Mouse (Mus musculus): ENCODE results near the gene Tmem190. TPM values are rescaled to one million over a fixed set of nuclear protein-coding genes. Genes with fewer than 3 reads are reported as not detected.

The Tmem190 gene
- total RNA-seq, 2 experiments from 2014 or later, result not detected

DNA sequence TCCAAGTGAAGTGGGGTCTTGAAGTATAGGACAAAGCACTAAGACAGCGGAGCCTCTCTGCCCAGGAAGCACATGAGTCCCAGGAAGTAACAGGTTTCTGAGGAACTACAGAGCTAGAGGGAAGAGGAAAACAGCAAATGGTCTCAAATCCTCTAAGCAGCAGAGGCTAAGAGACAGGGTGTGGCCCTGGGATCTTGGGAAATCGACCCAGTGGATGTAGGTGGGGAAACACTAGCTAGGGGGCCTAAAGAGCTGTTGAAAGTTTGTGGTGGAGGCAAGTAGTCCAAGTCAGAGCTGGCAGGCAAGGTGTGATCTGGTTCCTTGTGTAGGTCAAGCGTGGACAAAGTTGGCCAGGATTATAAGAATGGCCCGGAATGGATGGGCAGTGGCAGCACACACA lies 34.4 kb upstream of the Tmem190 start:
- TF ChIP-seq CTCF (conservative IDR thresholded peaks at IDR 0.05), result no peak
- H3K4me3 ChIP-seq, result no peak overlapping the region
- no peak for DNase-seq (ENCODE audit: low spot score in 2 of 2)
- H3K27ac ChIP-seq, result no peak overlapping the region

DNA sequence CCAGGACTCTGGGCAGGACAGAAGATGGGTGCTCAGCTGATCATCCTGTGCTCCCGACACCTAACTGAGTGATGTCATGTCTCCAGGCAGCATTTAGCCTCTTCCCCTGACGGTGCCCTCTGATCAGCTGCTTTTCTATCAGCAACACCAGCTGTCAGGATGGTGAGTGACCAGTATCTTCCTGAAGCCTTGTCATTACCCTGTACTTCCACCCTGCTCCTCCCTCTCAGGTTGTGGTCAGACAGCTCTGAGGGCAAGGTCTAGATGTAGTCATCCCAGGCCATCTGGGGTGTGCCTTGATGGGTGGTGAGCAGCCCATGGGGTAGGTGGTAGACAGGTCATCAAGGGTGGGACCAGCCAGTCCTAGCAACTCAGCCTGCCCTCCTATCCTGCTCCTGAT lies 33.6 kb upstream of the Tmem190 start:
- no peak overlapping the region for H3K4me3 ChIP-seq
- DNase-seq (ENCODE audit: low spot score in 2 of 2), result no peak
- no peak overlapping the region for H3K27ac ChIP-seq
- no peak for TF ChIP-seq CTCF (conservative IDR thresholded peaks at IDR 0.05)

DNA sequence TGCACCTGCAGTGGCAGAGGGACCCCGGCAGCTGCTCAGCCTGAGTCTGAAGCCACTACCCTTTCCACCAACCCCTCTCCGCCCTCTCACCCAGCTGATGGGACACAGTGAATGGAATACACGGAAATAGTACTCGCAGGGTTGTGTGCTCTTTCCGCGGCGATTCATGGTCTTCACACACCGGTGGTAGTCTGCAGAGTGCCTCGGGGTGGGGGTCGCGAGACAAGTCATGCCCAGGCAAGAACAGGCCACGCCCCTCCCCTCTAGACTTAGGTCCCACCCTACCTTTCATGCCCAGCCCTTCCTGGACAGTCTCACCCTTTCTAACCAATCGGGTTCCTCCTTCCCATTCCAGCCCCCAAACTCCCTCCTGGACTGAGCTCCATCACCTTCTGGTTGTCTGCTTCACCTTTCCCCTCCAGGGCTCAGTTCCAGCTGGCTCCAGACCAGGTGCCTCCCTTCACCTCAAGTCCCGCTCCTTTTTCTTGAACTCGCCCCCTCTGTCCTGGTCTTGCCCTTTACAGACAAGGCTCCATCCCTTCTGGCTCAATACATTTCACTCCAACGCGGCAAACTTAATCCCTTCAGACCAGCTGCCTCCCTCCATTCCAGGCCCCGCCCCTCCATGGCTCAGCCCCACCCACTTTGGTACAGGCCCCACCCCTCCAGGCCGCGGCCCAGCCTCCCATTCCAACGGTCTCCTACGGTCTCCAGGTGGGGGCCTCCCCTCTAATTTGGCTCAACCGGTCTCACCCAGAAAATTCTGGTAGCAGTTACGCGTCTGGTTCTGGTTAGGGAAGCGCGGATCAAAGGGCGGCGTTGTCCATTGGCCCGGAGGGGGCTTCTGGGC lies 30.5 kb upstream of the Tmem190 start:
- no peak for TF ChIP-seq CTCF (conservative IDR thresholded peaks at IDR 0.05)
- Histone ChIP-seq H3K4me3 (peak overlapping the region; percentile 37), H3K27ac (no peak overlapping the region)
- DNase-seq (ENCODE audit: low spot score in 2 of 2), result no peak

DNA sequence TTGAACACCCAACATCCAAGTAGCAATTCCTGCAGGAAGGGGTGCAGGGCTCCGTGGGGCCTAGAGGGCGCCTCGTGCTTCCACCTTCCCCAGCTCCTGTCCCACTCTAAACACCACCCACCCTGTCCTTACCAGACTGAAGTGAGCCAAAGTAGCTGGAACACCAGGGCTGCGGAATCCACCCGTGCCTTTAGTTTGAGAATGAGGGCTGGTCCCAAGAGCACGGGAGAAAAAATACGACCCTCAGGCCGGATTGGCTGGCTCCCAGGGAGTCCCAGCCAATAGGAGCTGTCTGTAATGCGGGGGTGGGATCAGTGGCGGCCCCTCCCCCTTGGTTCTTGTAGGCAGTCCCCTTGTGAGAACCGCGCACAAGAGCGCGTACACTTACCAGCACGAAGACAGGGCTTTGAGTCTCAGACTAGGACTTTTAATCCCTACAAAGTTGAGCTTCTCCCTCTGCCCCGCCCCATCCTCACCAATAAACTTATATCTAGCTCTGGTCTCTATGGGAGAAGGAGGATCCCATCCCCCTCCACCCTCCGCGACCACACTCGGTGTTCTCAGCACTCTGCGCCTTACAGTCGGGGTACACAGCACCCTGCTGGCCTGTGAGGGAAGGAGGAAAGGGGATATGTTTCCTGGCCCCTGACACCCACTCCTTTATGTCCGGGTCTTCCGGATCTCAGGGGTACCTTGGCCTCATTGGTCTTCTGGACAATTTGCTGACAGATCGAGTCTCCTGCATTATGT lies 29.7 kb upstream of the Tmem190 start, which contains the start of gene Cox6b2:
Gene Cox6b2 (minus strand): TSS at position 274 of the 750 bp plus-strand sequence.
- no peak within 1 kb of the TSS for H3K27ac ChIP-seq
- no peak for TF ChIP-seq CTCF (conservative IDR thresholded peaks at IDR 0.05)
- peak in 1 of 2 experiments; percentile 52 for DNase-seq (ENCODE audit: low spot score in 2 of 2)
- H3K4me3 ChIP-seq, result peak within 1 kb of the TSS; percentile 37

DNA sequence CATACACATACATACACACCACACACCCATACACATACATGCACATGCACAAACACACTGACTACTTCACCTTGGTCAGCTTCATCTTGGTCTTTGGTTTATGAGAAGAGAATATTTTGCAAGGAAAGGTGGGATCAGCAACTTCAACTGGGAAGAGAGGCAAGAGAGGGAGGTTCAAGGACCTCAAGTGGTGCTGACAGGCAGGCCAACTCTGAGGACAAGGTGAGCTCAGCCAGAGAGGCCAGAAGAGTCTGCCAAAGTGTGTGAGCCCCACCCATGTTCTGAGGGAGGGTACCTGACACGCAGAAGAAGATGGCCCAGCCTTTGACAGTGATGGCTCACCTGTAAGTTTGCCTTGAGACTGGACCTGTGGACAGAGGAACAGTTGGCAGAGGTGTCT lies 23.1 kb upstream of the Tmem190 start:
- no peak for TF ChIP-seq CTCF (conservative IDR thresholded peaks at IDR 0.05)
- H3K4me3 ChIP-seq, result no peak overlapping the region
- H3K27ac ChIP-seq, result no peak overlapping the region
- DNase-seq (ENCODE audit: low spot score in 2 of 2), result no peak

DNA sequence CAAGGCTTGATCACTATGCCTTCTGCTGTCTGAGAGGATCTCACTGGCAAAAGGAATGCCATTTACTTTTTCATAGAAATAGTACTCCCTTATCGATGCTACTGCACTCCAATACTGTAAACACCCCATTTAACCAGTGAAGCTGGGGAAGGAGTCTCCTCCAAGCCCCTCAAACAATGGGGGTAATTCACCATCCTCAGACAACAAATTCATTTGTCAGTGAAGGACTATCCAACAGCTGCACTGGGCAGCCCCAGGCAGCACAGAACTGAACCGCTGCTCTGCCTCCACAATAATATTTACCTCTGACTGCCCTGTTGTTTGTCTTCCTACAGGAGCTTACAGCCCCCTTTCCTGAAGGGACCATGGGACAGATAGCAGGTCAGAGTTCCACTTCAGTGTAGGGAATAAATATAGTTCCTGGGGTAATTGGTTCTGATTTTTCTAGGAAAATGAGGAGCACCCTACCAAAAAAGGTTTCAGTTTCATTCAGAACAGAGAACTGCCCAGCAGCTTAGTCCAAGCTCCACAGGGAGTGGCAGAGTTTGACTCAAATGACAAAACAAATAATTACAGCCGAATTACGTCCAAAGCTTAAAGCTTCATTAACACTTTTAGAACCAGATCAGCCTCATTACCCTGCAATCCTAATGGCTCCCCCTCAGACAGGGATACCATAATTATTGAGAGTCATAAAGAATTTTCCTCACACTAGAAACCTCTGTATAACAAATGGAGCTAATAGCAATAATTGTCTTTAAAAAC lies 17.6 kb upstream of the Tmem190 start:
- no peak overlapping the region for H3K4me3 ChIP-seq
- no peak for DNase-seq (ENCODE audit: low spot score in 2 of 2)
- TF ChIP-seq CTCF (conservative IDR thresholded peaks at IDR 0.05), result no peak
- peak overlapping the region; percentile 58 for H3K27ac ChIP-seq

DNA sequence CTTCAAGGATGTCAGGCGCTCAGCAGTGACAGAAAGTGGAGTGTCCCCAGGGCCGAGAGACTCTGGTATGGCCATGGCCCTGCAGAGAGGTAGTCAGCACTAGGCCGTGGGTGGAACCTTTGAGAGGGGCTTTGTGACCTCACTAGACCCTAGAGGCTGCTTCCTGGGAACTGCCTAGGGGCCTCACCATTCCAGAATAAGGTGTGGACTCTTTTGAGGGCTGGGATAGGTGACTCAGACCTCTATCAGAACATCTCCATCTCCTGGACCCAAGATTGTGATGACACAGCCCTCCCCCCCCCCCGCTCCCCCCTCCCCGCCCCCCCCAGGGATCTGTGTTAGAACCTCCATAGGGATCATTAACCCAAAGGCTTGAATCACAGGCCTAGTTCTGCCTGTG lies 11.5 kb upstream of the Tmem190 start, which contains the start of gene Fam71e2:
Gene Fam71e2 (minus strand): TSS at position 101 of the 400 bp plus-strand sequence.
- H3K4me3 ChIP-seq, result no peak within 1 kb of the TSS
- no peak for DNase-seq (ENCODE audit: low spot score in 2 of 2)
- TF ChIP-seq CTCF (conservative IDR thresholded peaks at IDR 0.05), result no peak
- no peak within 1 kb of the TSS for H3K27ac ChIP-seq

DNA sequence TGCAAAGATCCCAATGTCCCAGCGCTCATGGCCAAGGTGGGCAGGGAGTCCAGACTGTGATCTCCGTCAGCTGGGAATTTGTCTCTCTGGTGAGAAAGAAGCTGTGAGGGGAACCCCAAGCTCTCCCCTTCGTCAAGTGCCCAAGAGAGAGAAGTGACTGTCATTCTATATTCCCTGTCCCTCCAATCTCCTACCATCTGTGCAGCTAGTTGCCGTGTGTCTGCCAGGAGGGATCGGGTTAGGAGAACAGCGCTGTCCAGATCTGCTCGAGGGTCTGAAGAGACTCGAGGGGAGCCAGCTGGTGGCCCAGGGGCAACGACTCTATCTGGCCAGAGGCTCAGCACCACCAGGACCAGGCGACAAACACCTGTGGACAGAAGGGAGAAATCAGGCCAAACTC lies 6.6 kb upstream of the Tmem190 start:
- Histone ChIP-seq H3K4me3 (no peak overlapping the region), H3K27ac (no peak overlapping the region)
- no peak for TF ChIP-seq CTCF (conservative IDR thresholded peaks at IDR 0.05)
- no peak for DNase-seq (ENCODE audit: low spot score in 2 of 2)

DNA sequence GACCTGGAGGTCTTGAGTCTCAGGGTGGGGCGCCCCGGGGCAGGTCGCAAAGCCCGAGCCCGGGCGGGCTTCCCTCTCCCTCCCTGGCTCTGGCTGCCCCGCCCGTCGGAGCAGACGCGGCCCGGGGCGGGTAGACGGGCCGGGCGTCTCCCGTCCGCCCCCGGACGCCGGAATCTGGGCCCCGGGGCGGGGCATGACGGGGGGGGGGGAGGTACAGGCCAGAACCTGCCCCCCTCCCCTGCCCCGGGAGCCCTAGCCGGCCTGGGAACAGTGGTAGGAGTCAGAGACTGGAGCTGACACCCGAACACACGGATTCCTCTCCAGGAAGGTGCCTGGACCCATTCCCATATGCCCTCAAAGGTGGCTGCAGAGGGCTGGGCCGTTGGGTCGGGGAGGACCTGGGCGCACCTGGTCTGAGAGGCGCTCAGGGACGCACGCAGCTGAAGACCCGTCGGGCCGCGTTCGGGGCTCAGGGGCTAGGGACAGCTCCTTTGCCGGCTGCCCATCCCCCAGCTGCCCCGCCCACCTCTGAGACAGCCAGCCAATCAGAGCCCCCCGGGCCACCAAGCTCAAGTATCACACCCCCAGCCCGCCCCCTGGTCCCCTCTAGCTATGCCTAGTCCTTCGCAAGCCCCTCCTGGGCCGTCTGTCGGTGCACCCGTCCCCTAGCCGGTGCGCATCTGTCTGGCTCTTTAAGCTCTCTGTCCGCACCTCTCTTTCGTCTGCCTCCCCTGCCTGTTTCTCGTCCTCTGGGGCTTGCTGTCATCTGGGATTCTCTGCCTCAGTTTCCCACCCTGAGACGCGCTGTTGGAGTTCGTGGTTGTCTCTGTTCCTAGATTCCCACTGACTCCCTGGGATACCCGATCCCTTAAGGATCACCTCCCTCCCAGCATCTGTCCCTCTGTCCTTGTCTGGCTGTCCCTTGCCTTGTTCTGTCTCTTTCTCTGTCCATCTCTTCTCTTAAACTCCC lies 5.6 kb upstream of the Tmem190 start:
- TF ChIP-seq CTCF (conservative IDR thresholded peaks at IDR 0.05), result no peak
- peak overlapping the region; percentile 43 for H3K4me3 ChIP-seq
- no peak for DNase-seq (ENCODE audit: low spot score in 2 of 2)
- H3K27ac ChIP-seq, result no peak overlapping the region

DNA sequence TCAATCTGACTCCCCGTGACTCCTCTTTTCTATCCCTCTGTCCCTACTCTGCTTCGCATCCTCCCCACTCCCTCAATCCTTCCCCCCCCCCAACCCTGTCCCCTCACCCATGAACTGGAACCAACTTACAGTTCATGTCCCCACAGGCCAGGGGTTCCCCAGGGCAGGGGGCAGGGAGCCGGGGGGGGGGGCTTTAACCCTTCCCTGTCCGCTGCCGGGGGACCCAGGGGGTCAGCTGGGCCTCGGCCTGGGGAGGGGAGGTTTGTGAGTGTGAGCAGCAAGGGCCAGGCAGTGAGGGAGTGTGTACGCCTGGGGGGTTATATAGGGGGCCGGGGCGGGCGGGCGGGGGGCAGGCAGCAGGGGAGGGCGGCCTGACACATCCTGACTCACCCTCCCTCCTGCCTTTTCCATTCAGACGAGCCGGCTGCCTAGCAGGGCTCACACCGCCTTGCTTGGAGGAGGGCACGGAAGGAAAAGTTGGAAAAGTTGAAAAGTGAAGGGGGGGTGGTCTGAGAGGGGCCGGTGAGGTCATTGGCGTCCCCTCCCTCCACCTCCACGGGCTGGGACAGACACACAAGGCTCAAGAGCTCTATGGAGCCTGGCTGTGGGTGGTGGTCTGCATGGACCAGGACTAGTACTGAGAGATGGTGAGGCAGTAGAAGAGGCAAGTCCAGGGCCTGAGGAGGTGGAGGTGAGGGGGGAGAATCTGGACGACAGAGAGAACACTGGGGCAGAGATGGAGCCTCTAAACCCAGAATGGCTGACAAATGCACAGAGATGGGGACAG lies 4.7 kb upstream of the Tmem190 start:
- H3K4me3 ChIP-seq, result no peak overlapping the region
- TF ChIP-seq CTCF (conservative IDR thresholded peaks at IDR 0.05), result no peak
- DNase-seq (ENCODE audit: low spot score in 2 of 2), result no peak

DNA sequence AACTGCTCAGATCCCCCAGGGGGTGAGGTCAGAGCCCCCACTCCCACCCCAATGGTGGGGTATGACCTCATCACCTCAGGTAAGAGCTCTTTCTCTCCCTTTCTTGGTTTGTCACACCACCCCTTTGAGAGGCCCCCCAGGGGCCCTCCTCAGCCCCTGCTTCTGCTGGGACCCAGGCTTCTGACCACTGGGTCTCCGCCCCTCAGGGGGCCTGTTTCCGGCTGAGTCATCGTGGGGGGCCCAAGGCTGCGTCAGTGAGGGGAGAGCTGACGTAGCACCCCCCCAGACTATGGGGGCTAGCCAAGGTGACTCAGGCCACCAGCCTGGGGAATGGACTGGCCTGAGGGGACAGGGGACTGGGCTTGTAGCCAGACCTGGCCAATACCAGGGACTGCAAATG lies 2.8 kb upstream of the Tmem190 start:
- TF ChIP-seq CTCF (conservative IDR thresholded peaks at IDR 0.05), result no peak
- no peak for DNase-seq (ENCODE audit: low spot score in 2 of 2)
- Histone ChIP-seq H3K27ac (no peak overlapping the region), H3K4me3 (no peak overlapping the region)

More for the DNA sequence above, 4.7 kb upstream of the Tmem190 start:
- no peak overlapping the region for H3K27ac ChIP-seq

All from layer of hippocampus, adult 2 months (tissue).